Mouse (Mus musculus) heart, embryonic 12.5 days (tissue): ENCODE data around the gene Lfng. TPM values are rescaled to one million over a fixed set of nuclear protein-coding genes. Genes with fewer than 3 reads are reported as not detected.

ENCODE experiments used
- ATAC-seq: fragments of 200-750 bp; cut with Nextera tagmentation; 2 replicates; pipeline ENCODE4 v1.8.0; 2017; ENCODE audit warnings: moderate TSS enrichment, moderate library complexity; ENCODE audit not compliant: insufficient number of reproducible peaks, low FRiP score
- H3K27ac ChIP-seq: fragments of 300-500 bp; sonication (generic); 2 replicates; pipeline ENCODE4 v1.5.1; 2016; ENCODE audit warnings: mild to moderate bottlenecking, moderate library complexity; ENCODE audit not compliant: poor library complexity, severe bottlenecking
- H3K27me3 ChIP-seq: fragments of 300-500 bp; sonication (generic); replicated peaks from 2 replicates; pipeline ENCODE4 v1.6.1; 2016; ENCODE audit warnings: mild to moderate bottlenecking, moderate library complexity
- H3K36me3 ChIP-seq: fragments of 300-500 bp; sonication (generic); 2 replicates; pipeline ENCODE4 v1.6.1; 2016; ENCODE audit warnings: mild to moderate bottlenecking, moderate library complexity
- H3K4me1 ChIP-seq: fragments of 300-500 bp; sonication (generic); replicated peaks from 2 replicates; pipeline ENCODE4 v1.6.1; 2016; ENCODE audit warnings: mild to moderate bottlenecking
- H3K4me2 ChIP-seq: fragments of 300-500 bp; sonication (generic); 2 replicates; pipeline ENCODE4 v1.6.1; 2016; ENCODE audit warnings: mild to moderate bottlenecking, moderate library complexity
- H3K4me3 ChIP-seq: fragments of 300-500 bp; sonication (generic); 2 replicates; pipeline ENCODE4 v1.5.1; 2016; ENCODE audit warnings: mild to moderate bottlenecking
- H3K9ac ChIP-seq: fragments of 300-500 bp; sonication (generic); 2 replicates; pipeline ENCODE4 v1.6.1; 2016; ENCODE audit warnings: mild to moderate bottlenecking, moderate library complexity
- H3K9me3 ChIP-seq: fragments of 300-500 bp; sonication (generic); replicated peaks from 2 replicates; pipeline ENCODE4 v1.6.1; 2016; ENCODE audit warnings: mild to moderate bottlenecking, moderate library complexity
- WGBS: fragments of 180-500 bp; shearing (Covaris S2); methylation state at CpG from one replicate; pipeline ENCODE4 v1.1.7; 2016; 5-methylcytosine and 5-hydroxymethylcytosine counted together
- polyA plus RNA-seq: library from polyadenylated mRNA; unstranded; fragments of >200 nt; fragmentation: Nextera tagmentation; extraction: Ambion mirVana; gene quantifications from 2 replicates; pipeline ENCODE4 v1.2.1, GENCODE M21; 2016

Lfng gene
- polyA plus RNA-seq, 1 experiment from 2014 or later, result 2.9 TPM

DNA sequence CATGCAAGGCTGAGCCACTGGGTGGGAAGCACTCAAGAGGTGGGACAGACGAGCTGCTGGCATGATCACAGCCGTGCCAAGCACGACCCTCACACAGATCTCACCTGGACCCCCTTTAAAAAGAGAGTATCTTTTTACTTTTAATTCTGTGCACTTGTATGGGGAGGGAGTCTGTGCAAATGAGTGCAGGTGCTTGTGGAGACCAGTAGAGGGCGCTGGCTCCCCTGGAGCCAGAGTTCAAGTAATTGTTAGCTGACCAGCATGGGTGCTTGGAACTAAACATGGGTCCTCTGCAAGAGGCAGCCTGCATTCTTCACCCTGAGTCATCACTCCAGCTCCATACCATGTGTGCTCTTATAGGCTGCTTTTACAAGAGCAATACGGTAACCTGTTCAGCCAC is 20.5 kb downstream of the Lfng start:
- WGBS, result 93% methylated on average over 5 of the region's 5 CpGs
- no peak overlapping the region for H3K9ac ChIP-seq
- peaks cover 17% of the 10 kb centered on the region for H3K9me3 ChIP-seq
- no peak overlapping the region for H3K4me3 ChIP-seq
- no peak for ATAC-seq
- H3K36me3 ChIP-seq, result peaks cover 99% of the 10 kb centered on the region
- H3K4me2 ChIP-seq, result no peak overlapping the region
- no peaks in the 10 kb centered on the region for H3K4me1 ChIP-seq
- H3K27ac ChIP-seq, result no peak overlapping the region
- no peaks in the 10 kb centered on the region for H3K27me3 ChIP-seq

DNA sequence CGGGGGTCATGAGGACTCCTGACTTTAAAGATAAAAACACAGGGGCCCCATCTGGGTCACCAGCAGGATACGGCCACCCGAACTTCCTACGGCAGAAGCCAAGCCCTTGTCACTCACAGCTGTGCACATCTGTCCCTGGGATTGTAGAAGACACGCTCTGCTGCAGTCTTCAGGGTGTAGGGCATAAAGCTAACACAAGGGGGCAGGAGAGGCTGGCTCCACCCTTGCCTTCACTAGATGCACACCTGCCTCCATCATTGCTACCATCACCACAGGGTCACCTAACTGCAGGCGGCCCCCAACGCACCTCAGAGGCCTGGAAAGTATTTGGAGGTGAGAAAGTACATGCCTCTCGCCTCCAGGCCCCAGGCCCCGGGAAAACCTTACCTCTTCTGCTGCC is 21.9 kb downstream of the Lfng start:
- Histone ChIP-seq H3K36me3 (peaks cover 100% of the 10 kb centered on the region), H3K4me1 (no peaks in the 10 kb centered on the region), H3K27me3 (no peaks in the 10 kb centered on the region), H3K9me3 (peaks cover 17% of the 10 kb centered on the region), H3K27ac (no peak overlapping the region), H3K4me2 (no peak overlapping the region), H3K9ac (no peak overlapping the region), H3K4me3 (no peak overlapping the region)
- 82% methylated on average over 9 of the region's 9 CpGs for WGBS
- no peak for ATAC-seq

DNA sequence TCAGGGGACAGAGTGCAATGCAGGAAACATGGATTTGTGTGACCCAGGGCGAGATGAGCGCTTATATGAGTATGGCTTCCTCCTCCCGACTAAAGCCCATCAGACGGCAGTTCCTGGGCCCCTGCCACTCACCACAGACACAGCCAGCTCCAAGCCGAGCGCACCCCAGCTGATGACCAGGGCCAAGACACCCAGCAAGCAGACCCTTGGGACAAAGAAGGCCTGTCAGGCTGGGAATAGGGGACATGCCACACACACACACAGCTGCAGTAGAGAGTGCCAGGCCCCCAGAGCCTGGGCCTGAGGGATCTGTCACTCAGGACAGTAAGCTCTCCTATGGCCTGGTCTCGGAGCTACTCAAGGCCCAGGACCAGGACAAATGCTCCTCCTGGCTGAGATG is 26.3 kb downstream of the Lfng start:
- Histone ChIP-seq H3K9me3 (peaks cover 7% of the 10 kb centered on the region), H3K27me3 (no peaks in the 10 kb centered on the region), H3K9ac (no peak overlapping the region), H3K36me3 (peaks cover 91% of the 10 kb centered on the region), H3K4me1 (no peaks in the 10 kb centered on the region), H3K4me3 (no peak overlapping the region), H3K27ac (no peak overlapping the region), H3K4me2 (no peak overlapping the region)
- WGBS, result 88% methylated on average over 7 of the region's 7 CpGs
- no peak for ATAC-seq

DNA sequence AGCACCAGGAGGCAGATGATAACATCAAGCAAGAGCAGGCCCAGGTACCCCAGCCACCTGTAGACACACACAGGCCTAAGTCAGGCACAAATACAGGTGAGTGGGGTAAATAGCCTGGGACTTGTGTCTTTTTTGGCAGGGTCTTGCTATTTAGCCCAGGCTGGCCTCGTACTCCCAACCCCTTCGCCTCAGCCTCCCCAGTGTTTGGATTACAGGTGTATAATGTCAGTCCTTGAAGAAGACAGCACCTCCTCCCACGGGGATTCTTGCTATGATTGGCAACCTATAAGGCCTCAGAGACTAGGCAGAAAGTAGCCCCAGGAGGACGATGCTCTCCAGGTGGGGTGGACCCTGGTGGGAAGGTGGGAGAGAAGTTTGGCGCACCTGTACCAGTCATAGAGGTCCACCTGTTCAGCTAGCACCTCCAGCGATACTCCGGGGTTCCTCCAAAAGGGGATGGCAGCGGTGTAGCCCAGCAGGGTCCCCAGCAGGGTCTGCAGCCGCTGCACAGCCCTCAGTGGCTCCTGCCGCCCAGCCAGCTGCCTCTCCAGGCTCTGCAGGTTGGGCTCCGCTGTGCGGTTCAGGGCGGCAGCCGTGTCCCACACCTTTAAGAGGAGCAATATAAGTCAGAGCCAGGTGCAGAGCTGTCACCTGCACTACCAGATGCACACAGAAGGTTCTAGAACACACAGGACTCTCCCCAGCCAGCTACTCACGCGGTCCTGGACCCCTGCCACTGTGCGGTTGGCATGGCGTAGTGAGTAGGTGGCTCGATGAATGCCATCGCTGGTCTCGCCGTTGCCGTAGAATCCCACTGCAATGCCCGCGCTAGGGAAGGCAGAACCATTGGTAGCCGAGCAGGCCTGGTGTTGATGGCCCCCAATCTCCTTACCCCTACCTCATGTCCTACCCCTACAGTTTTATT is 27.9 kb downstream of the Lfng start:
- no peaks in the 10 kb centered on the region for H3K27me3 ChIP-seq
- no peak overlapping the region for H3K9ac ChIP-seq
- H3K27ac ChIP-seq, result no peak overlapping the region
- WGBS, result 94% methylated on average over 26 of the region's 26 CpGs
- no peak overlapping the region for H3K4me2 ChIP-seq
- H3K4me3 ChIP-seq, result no peak overlapping the region
- 0 out of 2 replicates have a peak, but pooled peaks cover 5% of the 10 kb centered on the region for H3K4me1 ChIP-seq
- H3K9me3 ChIP-seq, result no peaks in the 10 kb centered on the region
- peaks cover 80% of the 10 kb centered on the region for H3K36me3 ChIP-seq
- no peak for ATAC-seq

DNA sequence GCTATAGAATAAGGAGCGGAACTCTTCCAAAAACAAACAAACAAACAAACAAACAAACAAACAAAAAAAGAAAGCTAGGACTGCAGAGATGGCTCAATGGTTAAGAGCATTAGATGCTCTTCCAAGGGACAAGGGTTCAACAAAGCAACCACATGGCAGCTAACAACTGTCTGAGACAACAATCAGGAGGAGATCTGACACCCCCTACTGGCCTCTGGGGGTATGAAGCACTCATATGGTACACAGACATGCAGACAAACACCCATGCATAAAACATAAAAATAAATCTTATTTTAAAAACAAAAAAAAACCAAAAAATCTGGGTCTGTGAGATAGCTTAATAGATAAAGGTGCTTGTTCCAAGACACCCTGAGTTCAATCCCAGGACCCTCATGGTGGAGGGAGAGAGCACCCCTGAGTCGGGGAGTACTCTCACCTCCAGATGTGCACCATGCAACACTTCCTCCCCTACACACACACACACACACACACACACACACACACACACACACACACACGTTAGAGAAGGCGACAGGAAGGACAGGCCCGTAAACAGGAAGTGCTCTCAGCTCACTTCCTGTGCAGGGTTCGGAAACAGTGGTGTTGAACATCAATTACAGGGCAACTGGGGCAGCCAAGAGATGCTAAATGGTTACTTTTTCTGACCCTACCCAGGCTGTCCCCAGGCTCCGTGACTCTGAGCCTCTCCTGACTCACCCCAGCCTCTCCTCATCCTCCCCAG is 29.4 kb downstream of the Lfng start:
- H3K9me3 ChIP-seq, result no peaks in the 10 kb centered on the region
- no peak overlapping the region for H3K9ac ChIP-seq
- ATAC-seq, result no peak
- H3K4me1 ChIP-seq, result peaks cover 19% of the 10 kb centered on the region
- H3K27me3 ChIP-seq, result no peaks in the 10 kb centered on the region
- no peak overlapping the region for H3K4me2 ChIP-seq
- 73% methylated on average over 7 of the region's 7 CpGs for WGBS
- no peak overlapping the region for H3K4me3 ChIP-seq
- H3K27ac ChIP-seq, result no peak overlapping the region
- H3K36me3 ChIP-seq, result peaks cover 72% of the 10 kb centered on the region

DNA sequence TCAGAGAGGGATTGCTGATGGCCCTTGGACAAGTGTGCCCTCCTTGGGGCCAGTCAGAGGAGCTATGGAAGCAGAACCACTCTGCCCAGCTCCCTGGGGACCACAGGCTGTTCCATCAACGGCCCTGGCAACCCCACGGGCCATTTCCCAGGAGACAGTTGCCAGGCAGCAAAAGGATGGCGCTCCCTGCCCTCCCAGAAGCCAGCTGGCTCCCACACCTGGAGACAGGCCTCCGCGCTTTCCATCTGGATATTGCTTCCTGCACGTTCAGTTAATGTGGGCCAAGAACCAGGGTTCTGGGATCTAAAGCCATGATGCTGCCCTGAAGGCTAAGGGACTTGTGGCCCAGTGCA is 29.9 kb downstream of the Lfng start:
- 87% methylated on average over 6 of the region's 6 CpGs for WGBS
- Histone ChIP-seq H3K4me3 (no peak overlapping the region), H3K4me1 (peaks cover 25% of the 10 kb centered on the region), H3K4me2 (no peak overlapping the region), H3K36me3 (peaks cover 66% of the 10 kb centered on the region), H3K9me3 (no peaks in the 10 kb centered on the region), H3K9ac (no peak overlapping the region), H3K27ac (no peak overlapping the region), H3K27me3 (no peaks in the 10 kb centered on the region)
- no peak for ATAC-seq

DNA sequence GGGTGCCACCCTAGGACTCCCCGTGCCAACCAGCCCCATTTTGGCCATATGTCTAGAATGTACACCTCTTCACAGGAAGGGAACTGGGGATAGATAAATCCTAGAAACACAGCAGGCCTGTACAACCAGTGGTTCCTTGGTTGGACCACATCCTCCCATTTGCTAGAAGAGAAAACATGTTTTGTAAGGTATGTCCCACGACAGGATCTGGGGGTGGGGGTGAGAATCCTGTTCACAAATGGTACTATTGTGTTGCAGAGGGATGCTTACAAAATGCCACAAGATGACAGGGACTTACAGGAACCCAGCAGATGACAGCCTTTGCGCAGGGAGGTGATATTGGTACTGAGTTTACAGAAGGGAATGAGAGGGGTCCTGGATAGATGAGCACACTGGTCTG is 30.9 kb downstream of the Lfng start:
- peaks cover 57% of the 10 kb centered on the region for H3K36me3 ChIP-seq
- H3K27me3 ChIP-seq, result no peaks in the 10 kb centered on the region
- H3K27ac ChIP-seq, result no peak overlapping the region
- ATAC-seq, result no peak
- no peak overlapping the region for H3K4me3 ChIP-seq
- no peak overlapping the region for H3K4me2 ChIP-seq
- H3K4me1 ChIP-seq, result peaks cover 34% of the 10 kb centered on the region
- 83% methylated on average over 3 of the region's 3 CpGs for WGBS
- no peaks in the 10 kb centered on the region for H3K9me3 ChIP-seq
- H3K9ac ChIP-seq, result no peak overlapping the region

DNA sequence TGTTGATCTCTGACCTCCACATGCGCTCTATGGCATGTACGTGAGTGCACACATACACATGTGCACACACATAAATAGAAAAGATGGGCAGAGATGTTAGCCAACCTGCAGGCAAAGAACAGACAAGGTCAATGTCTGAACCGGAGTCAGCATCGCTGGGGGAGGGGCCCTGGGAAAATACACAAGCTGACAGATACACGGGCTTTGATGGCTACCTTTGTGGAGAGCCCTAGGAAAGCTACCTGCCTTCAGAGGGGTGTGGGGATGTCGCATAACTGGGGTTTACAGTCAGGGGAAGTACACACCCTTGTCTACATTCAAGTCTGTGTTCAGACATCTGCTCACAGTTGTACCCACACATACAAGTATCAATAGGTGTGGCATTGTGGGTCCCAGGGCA is 31.4 kb downstream of the Lfng start:
- peaks cover 39% of the 10 kb centered on the region for H3K4me1 ChIP-seq
- H3K9me3 ChIP-seq, result no peaks in the 10 kb centered on the region
- no peaks in the 10 kb centered on the region for H3K27me3 ChIP-seq
- no peak overlapping the region for H3K4me2 ChIP-seq
- ATAC-seq, result no peak
- H3K9ac ChIP-seq, result no peak overlapping the region
- peaks cover 53% of the 10 kb centered on the region for H3K36me3 ChIP-seq
- H3K4me3 ChIP-seq, result no peak overlapping the region
- 91% methylated on average over 6 of the region's 6 CpGs for WGBS
- no peak overlapping the region for H3K27ac ChIP-seq

DNA sequence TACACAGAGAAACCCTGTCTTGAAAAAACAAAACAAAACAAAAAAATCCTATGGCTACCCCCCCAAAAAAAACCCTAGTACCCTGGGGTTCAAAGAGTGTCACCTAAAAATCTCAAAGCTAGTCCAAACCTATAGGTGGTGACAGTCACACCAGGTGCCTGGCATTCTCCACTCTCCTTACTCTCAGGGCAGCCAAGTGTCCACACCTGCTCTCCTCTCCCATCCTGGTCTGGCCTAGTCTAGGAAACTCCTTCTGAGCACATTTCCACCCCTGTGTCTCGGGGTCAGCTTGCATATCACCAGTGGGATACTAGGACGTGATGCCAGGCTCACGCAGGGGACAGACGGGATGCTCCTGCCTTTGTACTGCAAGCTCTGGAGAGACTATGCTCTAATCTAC is 32.2 kb downstream of the Lfng start:
- 81% methylated on average over 4 of the region's 4 CpGs for WGBS
- H3K27ac ChIP-seq, result no peak overlapping the region
- H3K9me3 ChIP-seq, result no peaks in the 10 kb centered on the region
- peaks cover 53% of the 10 kb centered on the region for H3K36me3 ChIP-seq
- no peak for ATAC-seq
- peaks cover 46% of the 10 kb centered on the region for H3K4me1 ChIP-seq
- no peak overlapping the region for H3K4me2 ChIP-seq
- no peak overlapping the region for H3K9ac ChIP-seq
- no peak overlapping the region for H3K4me3 ChIP-seq
- H3K27me3 ChIP-seq, result no peaks in the 10 kb centered on the region

DNA sequence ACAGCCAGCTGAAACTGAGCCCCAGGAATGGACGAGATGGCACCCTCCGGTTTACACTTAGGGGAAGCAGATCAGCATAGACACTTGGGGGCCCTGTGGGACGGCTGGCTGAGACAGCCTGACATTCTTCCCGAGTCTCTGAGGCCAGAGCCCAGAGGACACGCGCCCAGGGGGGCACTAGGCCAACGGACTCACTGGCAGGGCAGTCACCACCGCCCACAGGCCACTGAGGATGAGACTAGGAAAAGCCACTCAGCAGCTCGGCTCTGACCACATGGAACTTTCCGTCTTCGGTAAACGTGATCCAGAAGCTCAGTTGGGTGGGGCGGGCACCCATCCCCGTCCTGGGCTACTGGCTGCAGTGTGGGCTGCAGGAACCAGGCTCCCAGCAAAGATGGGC is 32.8 kb downstream of the Lfng start:
- Histone ChIP-seq H3K27me3 (no peaks in the 10 kb centered on the region), H3K36me3 (peaks cover 51% of the 10 kb centered on the region), H3K4me3 (no peak overlapping the region), H3K4me1 (peaks cover 52% of the 10 kb centered on the region), H3K4me2 (no peak overlapping the region), H3K9ac (no peak overlapping the region), H3K27ac (no peak overlapping the region), H3K9me3 (no peaks in the 10 kb centered on the region)
- no peak for ATAC-seq
- 79% methylated on average over 14 of the region's 14 CpGs for WGBS

DNA sequence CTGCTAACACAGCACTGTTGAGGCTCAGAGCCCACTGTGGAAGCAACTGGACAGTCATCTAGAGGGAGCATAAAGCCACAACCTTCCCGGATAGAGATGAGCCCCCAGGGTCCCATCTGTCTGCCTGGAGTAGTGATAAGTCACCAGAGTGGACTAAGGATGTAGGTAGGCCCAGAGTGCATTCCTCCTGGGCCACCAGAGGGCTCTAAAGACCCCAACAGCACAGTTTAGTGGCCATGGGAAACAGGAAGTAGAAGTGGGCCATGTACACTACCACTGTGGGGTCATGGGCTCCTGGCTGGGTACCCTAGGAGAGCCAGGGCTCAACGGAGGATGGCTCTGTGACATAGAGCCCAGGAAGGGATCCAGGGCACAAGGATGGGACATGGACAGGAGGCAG is 33.7 kb downstream of the Lfng start:
- Histone ChIP-seq H3K4me3 (no peak overlapping the region), H3K9ac (no peak overlapping the region), H3K4me2 (no peak overlapping the region), H3K36me3 (peaks cover 46% of the 10 kb centered on the region), H3K4me1 (peaks cover 61% of the 10 kb centered on the region), H3K9me3 (no peaks in the 10 kb centered on the region), H3K27me3 (no peaks in the 10 kb centered on the region), H3K27ac (no peak overlapping the region)
- no peak for ATAC-seq
- WGBS, result 67% methylated on average over 2 of the region's 2 CpGs
